Mouse (Mus musculus): ENCODE measurements around the gene Dut. TPM values are rescaled to one million over a fixed set of nuclear protein-coding genes. Genes with fewer than 3 reads are reported as not detected.

The Dut gene
- polyA plus RNA-seq, 1 experiment from 2014 or later, result 217 TPM

GRCm38 (mm10) chr2:125303764-125304384 lies 56.9 kb downstream of the Dut start:
- H3K27me3 ChIP-seq (ENCODE audit: control insufficient read depth, insufficient read depth, low read length), result no peaks in the 10 kb centered on the region
- no peaks in the 10 kb centered on the region for H3K4me1 ChIP-seq (ENCODE audit: control insufficient read depth, insufficient read depth, low read length)
- ATAC-seq (ENCODE audit: low FRiP score, low TSS enrichment), result no peak
- WGBS, result 79% methylated on average over 5 of the region's 5 CpGs
- H3K27ac ChIP-seq (ENCODE audit: low read depth, low read length), result no peak overlapping the region
- H3K9ac ChIP-seq (ENCODE audit: low read depth, low read length), result no peak overlapping the region
- no peaks in the 10 kb centered on the region for H3K9me3 ChIP-seq (ENCODE audit: control insufficient read depth, low read length)
- H3K36me3 ChIP-seq (ENCODE audit: control insufficient read depth, insufficient read depth, low read length), result peaks cover 26% of the 10 kb centered on the region; the same call in 1 of the 2 replicates
- H3K4me3 ChIP-seq (ENCODE audit: low read length), result no peak overlapping the region
- H3K4me2 ChIP-seq (replicated peaks; ENCODE audit: low read depth, low read length), result no peak overlapping the region

- H3K27ac ChIP-seq (ENCODE audit: low read depth, low read length), result no peak overlapping the region
- WGBS, result 90% methylated on average over 3 of the region's 3 CpGs
- no peak overlapping the region for H3K4me2 ChIP-seq (replicated peaks; ENCODE audit: low read depth, low read length)
- no peak for ATAC-seq (ENCODE audit: low FRiP score, low TSS enrichment)
- H3K36me3 ChIP-seq (ENCODE audit: control insufficient read depth, insufficient read depth, low read length), result peaks cover 34% of the 10 kb centered on the region; the same call in 1 of the 2 replicates
- H3K27me3 ChIP-seq (ENCODE audit: control insufficient read depth, insufficient read depth, low read length), result no peaks in the 10 kb centered on the region
- H3K9me3 ChIP-seq (ENCODE audit: control insufficient read depth, low read length), result no peaks in the 10 kb centered on the region
- H3K9ac ChIP-seq (ENCODE audit: low read depth, low read length), result no peak overlapping the region
- no peaks in the 10 kb centered on the region for H3K4me1 ChIP-seq (ENCODE audit: control insufficient read depth, insufficient read depth, low read length)
- H3K4me3 ChIP-seq (ENCODE audit: low read length), result no peak overlapping the region
These were observed 57.8 kb downstream of the Dut start for GRCm38 (mm10) chr2:125304746-125305145.

GRCm38 (mm10) chr2:125305671-125306070 lies 58.7 kb downstream of the Dut start:
- H3K4me1 ChIP-seq (ENCODE audit: control insufficient read depth, insufficient read depth, low read length), result no peaks in the 10 kb centered on the region
- H3K9ac ChIP-seq (ENCODE audit: low read depth, low read length), result no peak overlapping the region
- peaks cover 32% of the 10 kb centered on the region; the same call in 1 of the 2 replicates for H3K36me3 ChIP-seq (ENCODE audit: control insufficient read depth, insufficient read depth, low read length)
- no peak overlapping the region for H3K4me2 ChIP-seq (replicated peaks; ENCODE audit: low read depth, low read length)
- no peaks in the 10 kb centered on the region for H3K27me3 ChIP-seq (ENCODE audit: control insufficient read depth, insufficient read depth, low read length)
- ATAC-seq (ENCODE audit: low FRiP score, low TSS enrichment), result no peak
- no peaks in the 10 kb centered on the region for H3K9me3 ChIP-seq (ENCODE audit: control insufficient read depth, low read length)
- WGBS, result 83% methylated on average over 3 of the region's 3 CpGs
- H3K4me3 ChIP-seq (ENCODE audit: low read length), result no peak overlapping the region
- no peak overlapping the region for H3K27ac ChIP-seq (ENCODE audit: low read depth, low read length)

Other genes with a start within 250 kb of the Dut start
- 3.9 and 7.4 TPM in 2 replicates for gene Slc24a5, start 179.1 kb upstream of the Dut start, polyA plus RNA-seq (2014; fragmentation: Nextera tagmentation; extraction: Ambion mirVana)
- 118 and 142 TPM in 2 replicates for gene Myef2, start 123.5 kb upstream of the Dut start, polyA plus RNA-seq (2014; fragmentation: Nextera tagmentation; extraction: Ambion mirVana)
- gene Ctxn2, start 110.5 kb upstream of the Dut start, polyA plus RNA-seq (2014; fragmentation: Nextera tagmentation; extraction: Ambion mirVana), result not detected in 2 replicates
- 8.0 and 21.4 TPM in 2 replicates for gene Slc12a1, start 94.7 kb upstream of the Dut start, polyA plus RNA-seq (2014; fragmentation: Nextera tagmentation; extraction: Ambion mirVana)

All from kidney, embryonic 14.5 days (tissue).